Mouse (Mus musculus) NIH3T3 (cell line): ENCODE data around the gene Pnpo.

Experiments
- DNase-seq: peaks from one replicate; pipeline ENCODE4 v3.0.0-alpha.2; 2012; ENCODE audit warnings: low read depth

Gene Pnpo

DNA sequence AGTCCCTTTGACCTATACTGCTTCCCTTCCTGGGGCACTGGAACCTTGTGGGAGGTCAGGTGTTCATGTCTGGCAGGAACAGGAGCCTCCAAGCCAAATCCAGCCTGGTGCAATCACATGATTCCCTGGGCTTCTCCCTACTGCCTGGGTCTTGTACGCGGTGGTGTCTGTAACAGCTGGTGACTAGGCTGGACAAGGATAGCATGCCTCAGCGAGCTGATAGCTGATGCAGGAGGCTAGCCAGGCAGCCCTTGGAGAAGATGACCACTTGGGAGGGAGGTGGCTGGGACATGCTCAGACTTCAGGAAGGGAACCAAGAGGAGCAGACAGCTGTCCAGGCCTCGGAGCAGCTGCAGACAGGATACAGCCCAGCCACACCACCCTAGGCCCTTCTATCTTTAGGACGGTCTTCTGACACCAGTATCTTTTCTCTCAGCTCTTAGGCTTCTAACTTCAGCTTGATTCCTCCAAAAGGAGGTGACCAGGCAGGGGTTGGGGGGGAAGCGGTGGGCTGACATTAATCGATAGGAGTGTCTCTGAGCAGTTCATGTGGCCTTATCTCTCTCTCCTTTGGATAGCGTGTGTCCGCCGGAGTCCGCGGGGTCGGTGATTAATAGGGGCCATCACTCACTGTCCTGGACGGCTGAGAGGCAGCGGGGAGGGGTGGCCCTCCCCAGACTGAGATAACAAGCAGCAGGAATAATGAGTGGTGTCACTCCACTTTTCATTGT is 37.2 kb downstream of the Pnpo start:
- DNase-seq, result no peak

DNA sequence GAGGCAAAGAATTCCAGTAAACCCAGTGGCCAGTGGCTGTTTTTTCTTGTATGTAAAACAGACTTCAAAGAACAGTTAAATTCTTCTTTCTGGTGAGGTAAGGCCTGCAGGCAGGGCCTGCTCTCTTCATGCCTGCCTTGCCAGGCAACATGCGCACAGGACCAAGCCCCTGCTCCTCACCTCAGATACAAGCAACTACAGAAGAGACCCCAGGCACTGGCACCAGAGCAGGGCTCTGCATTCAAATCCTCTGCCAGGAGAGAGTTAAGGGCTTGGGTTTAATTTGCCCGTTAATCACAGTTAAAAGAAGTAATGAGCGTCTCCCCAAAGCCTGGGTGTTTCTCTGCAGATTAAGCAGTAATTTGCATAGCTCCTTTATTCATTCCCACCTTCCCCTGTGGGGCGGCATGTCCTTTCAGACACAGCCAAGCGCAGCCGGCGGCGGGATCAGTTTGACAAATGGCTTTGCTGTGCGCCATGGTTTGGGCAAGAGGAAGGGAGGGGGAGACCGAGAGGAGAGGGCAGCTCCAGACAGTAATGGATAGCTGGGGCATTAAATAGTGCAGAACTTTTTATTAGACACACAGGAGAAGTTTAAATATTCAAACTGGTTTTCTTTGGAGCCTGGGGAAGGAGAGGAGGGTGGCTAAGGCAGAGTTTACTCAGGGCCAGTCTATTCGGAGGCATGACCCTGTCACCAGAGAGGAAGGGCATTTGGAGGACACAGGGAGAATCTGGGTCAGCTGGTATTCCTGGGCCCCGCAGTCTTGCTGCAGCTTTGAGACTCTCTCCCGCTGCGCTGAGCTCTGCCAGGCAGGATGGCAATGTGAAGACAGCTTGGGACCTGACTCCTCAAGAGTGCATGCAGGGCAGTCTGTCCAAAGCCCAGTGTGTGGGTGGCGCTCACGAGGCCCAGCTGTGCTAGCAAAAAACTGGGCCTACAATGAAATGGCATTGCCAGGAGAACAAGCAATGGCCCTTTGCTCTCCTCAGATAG is 40.8 kb downstream of the Pnpo start:
- DNase-seq, result no peak

DNA sequence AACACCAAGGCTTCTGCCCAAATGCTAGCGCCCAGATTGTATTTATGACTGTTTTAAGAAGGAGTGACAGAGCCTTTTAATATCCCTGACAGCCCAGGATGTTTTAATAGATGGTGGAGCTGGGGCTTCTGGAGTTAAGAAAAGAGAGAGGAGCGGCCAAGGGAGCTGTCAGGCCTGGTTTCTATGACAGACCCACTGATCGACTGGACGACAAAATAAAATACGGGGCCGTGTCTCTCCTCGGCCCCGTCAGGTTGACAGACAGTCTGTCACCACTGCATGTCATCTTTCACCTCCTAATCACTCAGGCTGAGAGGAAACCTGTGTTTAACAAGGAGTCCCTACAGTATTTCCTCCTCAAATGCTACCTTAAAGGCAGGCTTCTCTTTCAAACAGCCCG is 42.5 kb downstream of the Pnpo start:
- no peak for DNase-seq

DNA sequence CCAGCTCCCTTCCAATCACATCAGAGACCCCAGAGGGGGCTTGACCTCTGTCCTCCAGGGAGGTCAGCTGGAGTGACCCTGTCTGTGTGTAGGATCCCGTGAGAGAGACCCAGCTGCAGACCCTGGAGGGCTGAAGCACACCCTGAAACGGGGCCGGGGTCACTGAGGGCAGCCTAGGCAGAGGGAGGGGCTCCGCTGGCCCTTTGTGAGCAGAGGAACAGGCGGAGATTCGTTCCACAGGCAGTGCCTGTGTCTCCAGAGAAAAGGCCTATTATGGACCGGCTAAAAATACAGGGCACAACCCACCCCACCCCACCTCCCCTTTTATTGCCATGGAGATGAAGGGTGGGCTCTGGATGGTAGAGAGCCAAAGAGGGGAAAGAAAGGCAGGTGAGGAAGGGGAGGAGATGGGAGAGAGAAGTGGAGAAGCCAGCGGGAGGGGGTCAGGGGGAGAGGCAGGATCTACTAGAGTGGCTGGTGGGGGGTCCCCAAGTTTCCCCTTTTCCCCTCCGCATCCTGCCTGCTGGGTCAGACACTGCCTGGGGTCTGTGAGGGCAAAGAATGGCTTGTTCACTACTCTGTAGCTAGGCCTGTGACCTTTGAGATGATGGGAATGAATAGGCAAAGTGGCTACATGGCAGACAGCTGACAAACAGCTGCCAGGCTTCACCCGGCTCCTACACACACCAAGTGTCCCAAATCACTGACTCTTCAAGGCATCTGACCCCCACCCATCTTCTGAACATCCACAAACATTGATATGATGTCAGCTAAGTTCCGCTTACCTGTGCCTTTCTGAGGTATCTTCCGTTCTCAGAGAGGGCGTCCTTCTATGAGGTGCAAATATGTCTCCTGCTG is 44.1 kb downstream of the Pnpo start:
- DNase-seq, result no peak

DNA sequence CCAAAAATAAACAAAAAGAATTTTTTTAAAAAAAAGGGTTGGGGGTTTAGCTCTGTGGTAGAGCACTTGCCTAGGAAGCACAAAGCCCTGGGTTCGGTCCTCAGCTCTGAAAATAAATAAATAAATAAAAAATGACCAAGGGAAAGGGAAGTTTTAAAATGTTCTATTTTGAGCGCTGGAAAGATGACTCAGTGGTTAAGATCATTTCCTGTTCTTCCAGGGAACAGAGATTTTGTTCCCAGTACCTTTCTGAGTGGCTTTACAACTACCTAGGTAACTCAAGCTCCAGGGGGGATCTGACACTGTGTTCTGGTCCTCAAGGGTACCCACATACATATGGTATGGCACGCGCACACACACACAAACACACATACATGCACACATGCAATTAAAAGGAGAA is 47.9 kb downstream of the Pnpo start:
- peak; percentile 46 for DNase-seq

DNA sequence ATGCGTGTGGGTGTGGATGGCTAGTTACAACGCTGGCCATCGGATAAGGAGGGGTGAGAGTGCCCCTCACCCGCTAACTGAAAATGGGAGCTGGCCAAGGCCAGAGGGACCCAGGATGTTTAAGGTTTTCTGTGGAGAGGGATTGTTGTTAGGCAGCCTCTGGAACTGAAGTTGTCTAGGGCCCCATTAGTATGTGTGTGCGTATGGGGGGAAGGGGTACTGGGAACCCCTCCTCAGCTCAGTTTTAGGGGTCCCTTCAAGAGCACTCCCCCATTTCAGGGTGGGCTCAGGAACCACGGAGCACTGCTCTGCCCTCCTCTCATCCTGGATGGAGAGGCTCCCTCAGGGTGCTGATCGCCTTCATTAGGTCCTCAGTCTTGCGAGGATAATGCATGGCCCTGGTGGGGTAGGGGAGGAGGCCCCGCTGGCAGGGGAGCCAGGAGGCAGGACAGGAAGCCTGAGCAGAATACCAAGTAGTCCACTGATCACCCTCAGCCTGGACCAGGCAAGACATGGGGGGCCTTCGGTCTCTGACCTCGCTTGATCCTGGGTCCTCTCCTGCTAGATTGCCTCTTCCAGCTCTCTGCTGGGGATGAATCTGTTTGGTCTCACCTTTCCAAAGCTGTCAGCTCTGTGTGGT is 50.5 kb downstream of the Pnpo start:
- no peak for DNase-seq

DNA sequence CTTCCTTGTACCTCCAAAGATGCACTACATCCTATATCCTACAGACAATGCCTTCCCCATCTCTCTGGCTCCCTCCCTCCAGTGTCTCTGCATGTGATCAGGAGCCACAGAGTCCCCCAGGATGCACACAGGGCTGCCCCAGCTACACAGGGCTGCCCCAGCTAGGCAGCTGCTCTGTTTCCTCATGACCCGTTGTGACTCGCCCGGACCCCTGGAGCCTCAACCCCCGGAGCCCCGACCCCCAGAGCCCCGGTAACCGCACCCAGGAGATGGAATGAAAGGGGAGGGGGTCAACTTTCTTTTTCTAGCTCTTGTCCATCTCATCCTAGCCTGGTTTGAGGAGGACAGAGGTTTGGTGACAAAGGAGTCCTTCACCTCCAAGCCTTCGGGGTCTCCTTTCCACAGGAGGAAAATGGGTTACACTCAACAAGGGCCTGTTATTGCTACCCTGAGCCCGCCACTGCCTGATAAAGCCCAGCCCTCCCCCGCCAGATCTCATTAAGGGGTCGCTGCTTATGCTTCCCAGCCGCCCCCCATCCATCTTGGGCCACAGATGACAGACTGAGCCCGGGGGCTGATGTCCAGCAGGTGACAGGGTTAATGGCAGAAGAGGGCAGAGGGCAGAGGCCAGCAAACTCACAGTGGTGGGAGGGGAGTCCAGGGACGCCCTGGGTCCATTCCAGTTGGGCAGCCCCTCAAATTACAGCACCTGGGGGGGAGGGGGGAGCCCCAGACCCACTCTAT is 51.8 kb downstream of the Pnpo start:
- no peak for DNase-seq
